13 mouse cellular contexts compared by ENCODE assay signal in the genomic region with DNA sequence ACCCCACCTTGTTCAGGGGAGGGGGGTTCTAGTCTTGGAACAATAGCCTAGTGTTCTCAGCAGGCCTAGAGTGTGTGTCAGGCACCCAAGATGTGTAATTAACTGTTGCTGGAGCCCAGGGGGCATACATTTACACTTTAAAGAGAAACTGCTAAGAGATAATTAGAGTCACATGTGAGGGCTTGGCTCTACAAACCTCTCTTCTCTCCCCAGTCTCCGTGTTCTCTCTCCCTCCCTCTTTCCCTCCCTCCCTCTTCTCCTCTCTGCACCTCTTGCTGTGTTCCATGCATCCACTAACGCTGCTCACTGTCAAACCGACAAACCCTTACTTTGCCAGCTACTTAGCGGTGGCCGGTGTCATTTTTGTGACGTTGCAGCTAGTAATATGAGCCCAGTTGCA.
DNase-seq lines count a peak whose midpoint lies in the region; ATAC-seq and TF ChIP-seq lines count a peak whose summit lies in the region.
"Had no signal": no experiment of that assay in that cellular context is flagged by ENCODE, and none has a peak within 500 bp of the region (broad histone marks: within the 10 kb centered on the region; RNA-seq: fewer than 3 reads in every experiment).

No protein-coding gene starts in this region.

- H3K27ac ChIP-seq in embryonic facial prominence, embryonic 15.5 days (replicated peaks), result no peak overlapping the region
- H3K27ac ChIP-seq in hindbrain, embryonic 13.5 days, result 0 out of 2 replicates have a peak overlapping the region, but pooled peaks have one; percentile 18
- H3K27ac ChIP-seq in midbrain, embryonic 13.5 days, result peak overlapping the region; percentile 84
- no peak overlapping the region for H3K27ac ChIP-seq in liver, postnatal 0 days (ENCODE audit: low read depth)

- TF ChIP-seq CTCF in liver, postnatal 0 days (IDR thresholded peaks at IDR 0.05; ENCODE audit: low read depth), result no peak

- H3K36me3 ChIP-seq in embryonic facial prominence, embryonic 15.5 days, result no peaks in the 10 kb centered on the region
- H3K36me3 ChIP-seq in hindbrain, embryonic 13.5 days, result peaks cover 39% of the 10 kb centered on the region
- peaks cover 55% of the 10 kb centered on the region for H3K36me3 ChIP-seq in midbrain, embryonic 13.5 days
- H3K36me3 ChIP-seq in liver, postnatal 0 days (replicated peaks; ENCODE audit: insufficient read depth, low read length), result no peaks in the 10 kb centered on the region
- H3K36me3 ChIP-seq: limb, embryonic 15.5 days had no signal

- ATAC-seq in embryonic facial prominence, embryonic 15.5 days (ENCODE audit: insufficient number of reproducible peaks, low FRiP score, low TSS enrichment, low read depth), result 0 out of 2 replicates have a peak, but pooled peaks have one; percentile 27
- ATAC-seq in hindbrain, embryonic 13.5 days (ENCODE audit: low FRiP score), result no peak
- peak; percentile 46 for ATAC-seq in midbrain, embryonic 13.5 days
- ATAC-seq in liver, postnatal 0 days, result no peak
- no peak for ATAC-seq in CD4-positive, CD25-positive, alpha-beta regulatory T cell, adult 4 months
- ATAC-seq: lung, postnatal 0 days had no signal

- no peaks in the 10 kb centered on the region for H3K27me3 ChIP-seq in embryonic facial prominence, embryonic 15.5 days
- peaks cover 2% of the 10 kb centered on the region; the same call in 1 of the 2 replicates for H3K27me3 ChIP-seq in hindbrain, embryonic 13.5 days
- no peaks in the 10 kb centered on the region for H3K27me3 ChIP-seq in midbrain, embryonic 13.5 days
- H3K27me3 ChIP-seq in liver, postnatal 0 days (ENCODE audit: insufficient read depth, low read length), result no peaks in the 10 kb centered on the region

- WGBS in embryonic facial prominence, embryonic 15.5 days, result 0% methylated on average over 6 of the region's 6 CpGs
- 15% methylated on average over 6 of the region's 6 CpGs for WGBS in hindbrain, embryonic 13.5 days
- WGBS in midbrain, embryonic 13.5 days, result 18% methylated on average over 6 of the region's 6 CpGs
- WGBS in liver, postnatal 0 days (ENCODE audit: insufficient replicate concordance), result 38% methylated on average over 6 of the region's 6 CpGs

- no peak overlapping the region for H3K4me2 ChIP-seq in embryonic facial prominence, embryonic 15.5 days (replicated peaks)
- H3K4me2 ChIP-seq in hindbrain, embryonic 13.5 days, result no peak overlapping the region
- H3K4me2 ChIP-seq in midbrain, embryonic 13.5 days (replicated peaks), result no peak overlapping the region
- no peak overlapping the region for H3K4me2 ChIP-seq in liver, postnatal 0 days (ENCODE audit: low read depth, low read length)
- H3K4me2 ChIP-seq: limb, embryonic 15.5 days had no signal

- TF ChIP-seq EP300 in liver, postnatal 0 days (IDR thresholded peaks at IDR 0.05; ENCODE audit: low read depth), result no peak

- H3K9ac ChIP-seq in embryonic facial prominence, embryonic 15.5 days, result no peak overlapping the region
- no peak overlapping the region for H3K9ac ChIP-seq in hindbrain, embryonic 13.5 days
- no peak overlapping the region for H3K9ac ChIP-seq in midbrain, embryonic 13.5 days (replicated peaks)
- H3K9ac ChIP-seq in liver, postnatal 0 days (replicated peaks), result no peak overlapping the region
- H3K9ac ChIP-seq: limb, embryonic 15.5 days had no signal

- H3K4me1 ChIP-seq in embryonic facial prominence, embryonic 15.5 days, result peaks cover 19% of the 10 kb centered on the region
- peaks cover 33% of the 10 kb centered on the region for H3K4me1 ChIP-seq in hindbrain, embryonic 13.5 days (replicated peaks)
- H3K4me1 ChIP-seq in midbrain, embryonic 13.5 days (replicated peaks), result peaks cover 62% of the 10 kb centered on the region
- H3K4me1 ChIP-seq in liver, postnatal 0 days (ENCODE audit: insufficient read depth), result no peaks in the 10 kb centered on the region

- peak; percentile 44 for DNase-seq in embryo, embryonic 10.5 days (ENCODE audit: low spot score)
- no peak for DNase-seq in embryo, embryonic 11 days
- no peak for DNase-seq in liver, postnatal 0 days
- DNase-seq in right cerebral cortex, postnatal 14 days, result no peak
- DNase-seq: cerebellum, adult 9-11 months; gastrocnemius, postnatal 36 days; heart, postnatal 36 days had no signal

- H3K4me3 ChIP-seq in embryonic facial prominence, embryonic 15.5 days (replicated peaks), result no peak overlapping the region
- H3K4me3 ChIP-seq in hindbrain, embryonic 13.5 days, result no peak overlapping the region
- H3K4me3 ChIP-seq in midbrain, embryonic 13.5 days (replicated peaks), result no peak overlapping the region
- H3K4me3 ChIP-seq in liver, postnatal 0 days (ENCODE audit: low read depth, low read length), result no peak overlapping the region
- H3K4me3 ChIP-seq: limb, embryonic 15.5 days had no signal

- H3K9me3 ChIP-seq in embryonic facial prominence, embryonic 15.5 days (replicated peaks), result no peaks in the 10 kb centered on the region
- no peaks in the 10 kb centered on the region for H3K9me3 ChIP-seq in hindbrain, embryonic 13.5 days
- H3K9me3 ChIP-seq in midbrain, embryonic 13.5 days, result no peaks in the 10 kb centered on the region
- H3K9me3 ChIP-seq in liver, postnatal 0 days (ENCODE audit: low read length), result no peaks in the 10 kb centered on the region
- H3K9me3 ChIP-seq: limb, embryonic 15.5 days had no signal

Comparison
In these comparisons a context has a peak if more than half of its experiments do, and no peak if none do; other contexts are left out.
1. ATAC-seq: peak in embryonic facial prominence, embryonic 15.5 days (single experiment) and midbrain, embryonic 13.5 days (single experiment); none in hindbrain, embryonic 13.5 days (single experiment), liver, postnatal 0 days (single experiment) and CD4-positive, CD25-positive, alpha-beta regulatory T cell, adult 4 months (single experiment).
2. H3K27ac ChIP-seq: peak in hindbrain, embryonic 13.5 days (single experiment) and midbrain, embryonic 13.5 days (single experiment); none in embryonic facial prominence, embryonic 15.5 days (single experiment) and liver, postnatal 0 days (single experiment).